Mouse (Mus musculus) embryo, embryonic 10.5 days (tissue): ENCODE data around the gene Podxl.

Source experiments
- DNase-seq: peaks from one replicate; pipeline ENCODE4 v3.0.0-alpha.2; 2015; ENCODE audit warnings: low spot score

The Podxl gene

GRCm38 (mm10) chr6:31563235-31564181 is at the start of gene Podxl:
Gene Podxl, minus strand, starts transcription at chr6:31563981.
- peak; percentile 89 for DNase-seq

GRCm38 (mm10) chr6:31612560-31613270 is 48.9 kb upstream of the Podxl start:
- DNase-seq = no peak

GRCm38 (mm10) chr6:31606429-31606828 is 42.6 kb upstream of the Podxl start:
- no peak for DNase-seq

DNA sequence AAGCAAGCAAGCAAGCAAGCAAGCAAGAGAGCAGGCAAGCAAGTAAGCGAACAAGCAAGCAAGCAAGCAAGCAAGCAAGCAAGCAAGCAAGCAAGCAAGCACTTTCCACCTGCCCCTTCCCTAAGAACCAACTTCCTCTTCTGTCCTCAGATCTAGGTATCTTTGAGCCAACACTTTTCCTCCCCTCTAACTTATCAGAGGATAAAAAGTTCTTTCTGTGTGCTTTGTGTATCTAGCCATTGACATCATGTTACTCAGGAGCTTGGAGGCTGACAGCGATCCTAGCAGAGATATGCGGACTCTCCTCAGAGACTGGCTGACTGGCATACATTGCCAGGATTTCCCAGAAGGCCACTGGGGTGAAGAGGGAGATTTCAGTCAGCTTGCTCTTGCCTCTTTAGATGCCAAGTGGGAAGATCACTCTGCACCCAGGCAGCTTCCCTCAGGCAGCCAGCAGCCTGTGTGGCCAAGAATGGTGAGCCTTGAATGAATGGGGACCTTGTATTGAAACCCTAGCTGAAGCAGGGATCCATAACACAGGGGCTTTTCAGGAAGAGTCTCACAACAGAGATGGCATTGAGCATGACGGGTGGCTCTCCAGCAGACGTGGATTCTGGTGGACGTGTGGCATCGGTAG is 41.0 kb upstream of the Podxl start:
- DNase-seq = no peak

GRCm38 (mm10) chr6:31602489-31602888 is 38.7 kb upstream of the Podxl start:
- DNase-seq = no peak

DNA sequence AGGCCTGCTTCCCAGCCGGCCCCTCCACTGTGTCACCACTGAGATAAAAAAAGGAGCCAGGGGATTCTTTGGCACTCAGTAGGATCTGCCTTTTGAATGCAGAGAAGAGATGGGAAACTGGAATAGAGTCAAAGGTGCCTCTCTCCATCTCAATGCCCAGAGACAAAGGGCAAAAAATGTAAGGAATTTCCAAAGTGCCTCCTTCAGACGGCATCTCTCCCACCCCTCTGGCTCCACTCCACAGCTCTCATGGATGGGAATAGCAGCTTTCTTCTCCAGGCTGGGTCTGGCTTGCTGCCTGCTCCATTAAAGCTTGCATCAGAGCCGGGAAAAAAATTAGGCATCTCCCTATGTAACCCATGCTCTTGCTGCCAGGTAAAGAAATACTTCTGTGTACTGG is 37.4 kb upstream of the Podxl start:
- no peak for DNase-seq

DNA sequence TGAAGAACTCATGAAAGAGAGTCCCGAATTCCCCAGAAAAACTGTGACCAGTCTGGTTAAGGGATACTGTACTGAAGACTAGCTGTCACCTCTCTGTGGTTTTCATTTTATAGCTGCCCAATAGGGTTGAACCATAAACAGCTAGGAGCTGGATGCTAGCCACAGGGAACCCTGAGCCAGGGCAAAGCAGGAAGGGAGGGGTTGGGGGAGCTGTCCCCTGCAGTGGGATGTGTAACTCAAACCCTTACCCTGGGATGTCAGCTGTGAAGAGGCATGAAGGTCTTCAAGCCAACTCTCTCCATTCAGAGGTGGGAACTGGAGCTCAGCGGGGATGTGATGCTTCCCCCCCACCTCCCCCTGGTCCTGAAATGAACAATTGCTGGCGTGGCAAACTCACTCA is 36.1 kb upstream of the Podxl start:
- no peak for DNase-seq

DNA sequence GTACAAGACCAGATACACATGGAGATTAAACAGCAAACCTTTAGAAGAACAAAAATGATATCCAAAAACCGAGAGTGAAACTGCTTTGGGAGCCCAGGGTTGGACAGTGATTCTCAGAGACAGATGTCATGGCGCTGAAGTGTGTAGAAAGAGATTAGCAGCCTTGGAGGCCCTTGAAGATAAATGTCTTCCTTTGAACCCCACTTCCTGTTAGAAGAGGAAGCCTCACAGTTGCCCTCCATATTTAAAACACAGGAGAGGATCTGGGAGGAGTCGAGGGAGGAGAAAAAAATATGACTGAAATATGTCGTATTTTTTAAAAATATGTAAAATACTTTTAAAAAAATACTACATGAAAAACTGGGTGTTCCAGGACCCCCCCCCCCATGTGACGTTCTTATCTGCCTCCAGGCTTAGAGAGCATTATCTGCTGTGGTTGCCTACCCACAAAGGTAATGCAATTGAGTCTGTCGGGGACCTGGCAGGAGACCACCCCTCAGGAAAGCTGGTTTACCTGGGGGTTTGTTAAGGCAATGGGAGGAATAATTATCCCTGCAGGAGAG is 34.6 kb upstream of the Podxl start:
- DNase-seq = no peak

- DNase-seq = no peak
Observed at GRCm38 (mm10) chr6:31597136-31597460, 33.3 kb upstream of the Podxl start.

- peak; percentile 86 for DNase-seq
Observed at GRCm38 (mm10) chr6:31596346-31597135, 32.8 kb upstream of the Podxl start.

GRCm38 (mm10) chr6:31592579-31593238 is 28.9 kb upstream of the Podxl start:
- no peak for DNase-seq

GRCm38 (mm10) chr6:31592128-31592527 is 28.3 kb upstream of the Podxl start:
- DNase-seq = no peak

GRCm38 (mm10) chr6:31591676-31592075 is 27.9 kb upstream of the Podxl start:
- DNase-seq = no peak

DNA sequence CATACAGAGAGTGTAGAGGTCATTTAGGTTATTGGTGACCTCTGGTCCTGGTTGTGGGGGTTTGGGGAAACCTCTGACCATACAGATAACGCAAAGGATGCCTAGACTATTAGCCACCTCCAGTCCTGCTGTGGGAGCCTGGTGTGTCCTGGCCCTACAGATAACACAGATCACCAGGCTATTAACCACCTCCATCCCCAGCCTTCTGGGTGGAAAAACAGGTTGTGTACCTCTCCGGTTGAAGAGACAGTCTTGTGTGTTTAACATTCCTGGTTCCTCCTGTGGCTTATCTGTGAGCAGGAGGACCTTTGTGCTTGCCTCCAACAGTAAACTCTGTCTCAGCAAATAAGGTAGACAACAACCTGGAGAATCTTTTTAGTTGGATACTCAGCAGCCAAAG is 27.0 kb upstream of the Podxl start:
- DNase-seq = no peak

DNA sequence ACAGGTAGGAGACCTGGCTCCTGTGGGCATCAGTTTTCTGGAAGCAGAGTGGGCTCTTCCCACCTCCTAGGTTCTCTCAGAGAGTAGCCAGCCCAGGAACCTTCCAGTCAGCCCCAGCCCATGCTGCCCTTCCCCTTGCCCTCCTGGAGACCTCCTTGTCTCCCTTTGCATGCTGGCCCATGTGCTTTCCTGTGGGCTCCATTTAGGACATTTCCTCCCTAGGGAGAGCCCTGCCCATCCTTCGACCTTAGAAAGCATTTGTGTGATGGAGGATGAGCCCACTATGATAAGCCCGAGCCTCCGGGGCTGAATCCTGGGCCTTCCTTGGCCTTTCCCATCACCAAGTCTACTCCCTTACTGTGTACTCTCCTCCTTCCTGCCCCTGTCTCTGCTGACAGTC is 25.5 kb upstream of the Podxl start:
- DNase-seq = no peak

DNA sequence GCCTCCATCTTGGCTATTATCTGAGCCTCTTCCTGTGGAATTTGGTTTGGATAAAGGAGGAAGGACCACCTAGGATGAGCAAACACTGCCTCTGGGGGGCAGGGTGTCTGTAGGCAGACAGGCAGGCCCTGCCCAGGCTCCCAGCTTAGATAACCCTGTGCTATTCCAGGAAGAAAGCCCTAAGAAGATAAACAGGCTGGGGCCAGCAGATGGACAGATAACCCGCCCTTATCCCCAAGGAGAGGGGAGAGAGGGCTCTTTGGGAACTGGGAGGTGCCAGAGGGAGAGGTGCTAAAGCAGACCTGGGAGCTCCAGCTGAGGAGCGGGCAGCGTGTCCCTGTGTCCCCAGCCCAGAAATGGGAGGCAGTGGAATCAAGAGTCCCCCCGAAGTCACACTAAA is 23.9 kb upstream of the Podxl start:
- no peak for DNase-seq

GRCm38 (mm10) chr6:31586127-31586526 is 22.3 kb upstream of the Podxl start:
- no peak for DNase-seq

DNA sequence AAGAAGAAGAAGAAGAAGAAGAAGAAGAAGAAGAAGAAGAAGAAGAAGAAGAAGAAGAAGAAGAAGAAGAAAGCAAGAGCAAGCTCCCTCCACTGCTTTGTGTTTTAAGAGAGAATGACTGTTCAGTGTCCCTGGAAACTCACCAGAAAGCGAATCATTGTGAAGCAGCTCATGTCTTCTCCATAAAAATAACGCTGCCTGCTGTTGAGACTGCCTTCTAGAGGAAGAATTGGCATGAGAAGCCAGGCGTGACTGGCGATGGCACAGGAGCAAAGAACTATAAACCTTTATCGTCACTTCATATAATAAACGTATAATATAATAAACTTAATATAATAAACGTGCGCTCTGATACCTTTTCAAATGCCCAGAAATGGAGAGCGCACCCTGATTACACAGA is 12.4 kb upstream of the Podxl start:
- no peak for DNase-seq

DNA sequence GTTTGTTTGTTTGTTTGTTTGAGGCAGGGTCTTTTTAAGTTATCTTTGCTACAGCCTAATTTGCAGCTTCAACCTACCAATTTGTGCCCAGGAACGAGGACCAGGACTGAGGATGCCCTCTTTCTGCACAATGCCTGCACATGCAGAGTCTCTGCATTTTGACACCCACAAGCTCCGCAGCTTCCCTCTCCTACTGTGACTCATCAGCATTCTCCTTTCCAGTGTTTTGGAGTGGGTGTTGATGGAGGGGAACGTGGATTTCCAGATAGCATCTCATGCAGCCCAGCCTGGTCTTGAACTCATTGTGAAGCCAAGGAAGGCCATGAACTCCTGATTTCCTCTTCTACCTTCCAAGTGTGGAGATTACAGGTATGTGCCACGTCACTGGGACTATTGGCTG is 11.3 kb upstream of the Podxl start:
- DNase-seq = no peak

DNA sequence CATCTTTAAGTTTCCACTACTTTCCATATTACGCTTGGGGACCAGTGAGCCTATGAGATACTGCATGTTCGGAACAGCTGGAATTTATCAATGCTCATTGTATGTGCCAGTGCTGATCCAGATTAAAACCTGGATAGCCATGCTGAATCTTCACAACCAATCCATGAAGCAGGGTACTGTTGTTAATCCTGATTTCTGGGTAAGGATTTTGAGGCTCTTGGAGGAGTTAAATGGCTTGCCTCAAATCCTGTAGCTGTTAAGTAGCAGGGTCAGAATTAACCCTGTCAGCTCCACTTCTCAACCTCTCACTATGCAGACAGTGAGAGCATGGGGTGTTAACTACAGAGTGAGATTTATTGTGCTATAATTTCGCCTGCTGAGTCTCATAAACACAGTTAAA is 7.7 kb upstream of the Podxl start:
- DNase-seq = no peak

DNA sequence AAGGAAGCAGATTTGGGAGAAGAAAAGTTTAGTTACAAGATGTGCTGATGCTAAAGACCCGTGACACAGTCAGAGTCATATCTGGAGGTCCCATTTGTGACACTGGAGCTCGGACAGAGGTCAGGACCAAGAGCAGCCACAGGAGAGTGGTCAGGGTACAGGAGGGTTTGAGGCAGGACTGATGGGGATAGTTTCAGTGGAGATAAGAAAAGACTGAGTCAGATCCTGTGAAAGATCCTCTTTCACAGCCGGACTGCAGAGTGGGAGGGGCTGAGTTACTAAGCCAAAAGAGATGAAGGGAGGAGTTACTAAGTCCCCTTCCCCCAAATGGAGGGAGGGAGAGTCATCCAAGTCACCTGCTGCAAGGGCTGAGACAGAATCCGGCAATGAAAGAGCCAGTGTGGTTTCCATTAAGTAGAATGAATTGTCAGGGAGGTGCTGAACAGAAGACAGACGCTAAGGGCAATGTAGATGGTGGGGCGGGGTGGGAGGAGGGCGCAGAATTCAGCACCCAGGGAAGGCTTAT is 4.4 kb upstream of the Podxl start:
- DNase-seq = peak; percentile 35
